Mouse (Mus musculus) heart, postnatal 0 days (tissue): ENCODE results near the gene Fam205a1.

Experiments
- CTCF ChIP-seq: IDR thresholded peaks from 2 replicates; pipeline ENCODE4 v1.5.1; 2016; ENCODE audit warnings: antibody characterized with exemption, control low read depth, low read depth
- EP300 ChIP-seq: IDR thresholded peaks from 2 replicates; pipeline ENCODE4 v1.6.1; 2016; ENCODE audit warnings: antibody characterized with exemption, low read depth

DNA sequence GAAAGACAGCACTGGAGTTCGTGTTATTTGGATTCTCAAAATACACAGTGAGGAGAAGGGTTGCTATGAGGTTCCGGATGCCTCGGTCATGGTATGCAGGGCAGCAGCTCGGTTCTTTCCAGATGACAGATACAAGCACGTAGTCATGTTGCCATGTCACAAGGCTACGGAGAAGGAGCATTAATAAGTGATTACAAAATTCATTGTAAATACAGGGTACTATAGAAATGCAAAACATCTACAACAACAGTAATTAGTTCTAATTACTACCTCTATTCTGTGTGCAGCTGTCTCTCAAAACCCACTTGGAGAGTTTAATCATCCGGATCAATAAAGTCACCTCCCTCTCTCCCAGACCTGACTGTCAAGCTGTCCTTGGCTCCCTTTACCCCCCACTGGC is 41.4 kb upstream of the Fam205a1 start:
- TF ChIP-seq CTCF (no peak), EP300 (no peak)
